Mouse (Mus musculus) MEL (cell line): ENCODE data around the gene Dhh. TPM values are rescaled to one million over a fixed set of nuclear protein-coding genes. Genes with fewer than 3 reads are reported as not detected.

Experiments used
- DNase-seq: peaks from one replicate; pipeline ENCODE4 v3.0.0; 2011; ENCODE audit warnings: low read depth, low spot score
- H3K27ac ChIP-seq: 2 replicates; pipeline ENCODE4 v1.5.1; 2012; ENCODE audit warnings: low read depth, mild to moderate bottlenecking, control low read depth, low read length, moderate library complexity; ENCODE audit not compliant: control insufficient read depth
- H3K27me3 ChIP-seq, 2 experiments: fragments of 150-350 bp in 1 of 2; sonication (generic) in 1 of 2; 2 replicates each; pipeline ENCODE4 v1.6.1; 2012; ENCODE audit warnings: low read length in 2 of 2, mild to moderate bottlenecking in 2 of 2, improper control_type of control experiment in 1 of 2, moderate library complexity in 1 of 2; ENCODE audit not compliant: insufficient read depth in 2 of 2, control insufficient read depth in 1 of 2
- H3K36me3 ChIP-seq, 2 experiments: 2 replicates each; pipeline ENCODE4 v1.6.1; 2012 to 2014; ENCODE audit warnings: low read length in 2 of 2, improper control_type of control experiment in 1 of 2, inconsistent platforms in 1 of 2, mild to moderate bottlenecking in 1 of 2; ENCODE audit not compliant: insufficient read depth in 2 of 2, control insufficient read depth in 1 of 2
- H3K4me1 ChIP-seq, 2 experiments: fragments of 150-350 bp in 1 of 2; sonication (generic) in 1 of 2; 2 replicates each; pipeline ENCODE4 v1.6.1; 2012; ENCODE audit warnings: low read length in 2 of 2, improper control_type of control experiment in 1 of 2, mild to moderate bottlenecking in 1 of 2; ENCODE audit not compliant: insufficient read depth in 2 of 2, control insufficient read depth in 1 of 2
- H3K4me3 ChIP-seq, 2 experiments: fragments of 150-350 bp in 1 of 2; sonication (generic) in 1 of 2; 2 replicates each; pipeline ENCODE4 v1.5.1; 2012; ENCODE audit warnings: low read depth in 2 of 2, low read length in 2 of 2, mild to moderate bottlenecking in 2 of 2, moderate library complexity in 2 of 2, control low read depth in 1 of 2, improper control_type of control experiment in 1 of 2; ENCODE audit not compliant: control insufficient read depth in 1 of 2, insufficient read depth in 1 of 2
- H3K79me2 ChIP-seq: 2 replicates; pipeline ENCODE4 v1.6.1; 2012; ENCODE audit warnings: mild to moderate bottlenecking, low read length, moderate library complexity; ENCODE audit not compliant: control insufficient read depth, poor library complexity, insufficient read depth
- H3K9ac ChIP-seq: 2 replicates; pipeline ENCODE4 v1.6.1; 2012; ENCODE audit warnings: low read depth, mild to moderate bottlenecking, control low read depth, low read length, moderate library complexity; ENCODE audit not compliant: control insufficient read depth, poor library complexity, severe bottlenecking
- H3K9me3 ChIP-seq: fragments of 150-350 bp; sonication (generic); replicated peaks from 2 replicates; pipeline ENCODE4 v1.6.1; 2012; ENCODE audit warnings: mild to moderate bottlenecking, low read length, improper control_type of control experiment, moderate library complexity; ENCODE audit not compliant: insufficient read depth
- CHD2 ChIP-seq: IDR thresholded peaks from 2 replicates; pipeline ENCODE4 v1.6.1; 2011; ENCODE audit warnings: low read length, improper control_type of control experiment
- CTCF ChIP-seq, 3 experiments: IDR thresholded peaks in 2 of 3; conservative IDR thresholded peaks in 1 of 3; 2 replicates each; pipeline ENCODE4 v1.5.1; 2011 to 2012; ENCODE audit warnings: low read length in 3 of 3, low read depth in 2 of 3, mild to moderate bottlenecking in 2 of 3, improper control_type of control experiment in 1 of 3, inconsistent platforms in 1 of 3, mixed read lengths in 1 of 3, moderate library complexity in 1 of 3; ENCODE audit not compliant: control insufficient read depth in 1 of 3, insufficient read depth in 1 of 3, poor library complexity in 1 of 3, severe bottlenecking in 1 of 3
- E2F4 ChIP-seq: IDR thresholded peaks from 2 replicates; pipeline ENCODE4 v1.6.1; 2011; ENCODE audit warnings: low read depth, low read length, improper control_type of control experiment, borderline replicate concordance
- EP300 ChIP-seq, 2 experiments: IDR thresholded peaks; 2 replicates each; pipeline ENCODE4 v1.6.1; 2011; ENCODE audit warnings: improper control_type of control experiment in 2 of 2, low read length in 2 of 2, low read depth in 1 of 2, mild to moderate bottlenecking in 1 of 2
- GABPA ChIP-seq: IDR thresholded peaks from 2 replicates; pipeline ENCODE4 v1.6.1; 2012; ENCODE audit warnings: low read depth, mild to moderate bottlenecking, inconsistent platforms, low read length, improper control_type of control experiment, moderate library complexity
- GATA1 ChIP-seq: IDR thresholded peaks from 2 replicates; pipeline ENCODE4 v1.6.1; 2011; ENCODE audit warnings: low read depth, low read length, improper control_type of control experiment
- HCFC1 ChIP-seq: IDR thresholded peaks from 2 replicates; pipeline ENCODE4 v1.6.1; 2012; ENCODE audit warnings: low read depth, mild to moderate bottlenecking, inconsistent platforms, low read length, improper control_type of control experiment, moderate library complexity
- JUND ChIP-seq: IDR thresholded peaks from 2 replicates; pipeline ENCODE4 v1.6.1; 2011; ENCODE audit warnings: low read depth, mild to moderate bottlenecking, improper control_type of control experiment, low read length
- MAX ChIP-seq: IDR thresholded peaks from 2 replicates; pipeline ENCODE4 v1.6.1; 2011; ENCODE audit warnings: low read length, improper control_type of control experiment
- MEF2A ChIP-seq: IDR thresholded peaks from 2 replicates; pipeline ENCODE4 v1.6.1; 2014; ENCODE audit warnings: low read depth, mild to moderate bottlenecking, inconsistent platforms, low read length, improper control_type of control experiment; ENCODE audit not compliant: poor library complexity, insufficient replicate concordance, severe bottlenecking; ENCODE audit errors: extremely low read depth
- MXI1 ChIP-seq: IDR thresholded peaks from 2 replicates; pipeline ENCODE4 v1.6.1; 2011; ENCODE audit warnings: mild to moderate bottlenecking, low read depth, low read length, improper control_type of control experiment
- MYB ChIP-seq: IDR thresholded peaks from 2 replicates; pipeline ENCODE4 v1.6.1; 2011; ENCODE audit warnings: mild to moderate bottlenecking, low read depth, low read length, improper control_type of control experiment
- NRF1 ChIP-seq: IDR thresholded peaks from 2 replicates; pipeline ENCODE4 v1.6.1; 2014; ENCODE audit warnings: low read depth, mild to moderate bottlenecking, inconsistent platforms, low read length, improper control_type of control experiment, moderate library complexity; ENCODE audit not compliant: poor library complexity, insufficient read depth, severe bottlenecking
- POLR2A ChIP-seq, 2 experiments: IDR thresholded peaks; 2 replicates each; pipeline ENCODE4 v1.6.1; 2011 to 2012; ENCODE audit warnings: low read length in 2 of 2, mild to moderate bottlenecking in 2 of 2, control low read depth in 1 of 2, improper control_type of control experiment in 1 of 2, low read depth in 1 of 2, moderate library complexity in 1 of 2; ENCODE audit not compliant: control insufficient read depth in 1 of 2, insufficient read depth in 1 of 2, poor library complexity in 1 of 2
- RAD21 ChIP-seq: IDR thresholded peaks from 2 replicates; pipeline ENCODE4 v1.6.1; 2011; ENCODE audit warnings: mild to moderate bottlenecking, low read depth, low read length, improper control_type of control experiment
- SIN3A ChIP-seq: IDR thresholded peaks from 2 replicates; pipeline ENCODE4 v1.6.1; 2012; ENCODE audit warnings: low read length, improper control_type of control experiment, inconsistent platforms
- SMC3 ChIP-seq: IDR thresholded peaks from 2 replicates; pipeline ENCODE4 v1.6.1; 2011; ENCODE audit warnings: low read depth, low read length, improper control_type of control experiment
- TBP ChIP-seq: IDR thresholded peaks from 2 replicates; pipeline ENCODE4 v1.8.0; 2011; ENCODE audit warnings: low read depth, low read length, improper control_type of control experiment
- TCF12 ChIP-seq: IDR thresholded peaks from 2 replicates; pipeline ENCODE4 v1.6.1; 2014; ENCODE audit warnings: low read depth, mild to moderate bottlenecking, inconsistent platforms, low read length, improper control_type of control experiment, moderate library complexity
- USF1 ChIP-seq: IDR thresholded peaks from 2 replicates; pipeline ENCODE4 v1.6.1; 2014; ENCODE audit warnings: low read depth, mild to moderate bottlenecking, inconsistent platforms, low read length, improper control_type of control experiment, moderate library complexity
- ZC3H11A ChIP-seq: IDR thresholded peaks from 2 replicates; pipeline ENCODE4 v1.6.1; 2012; ENCODE audit warnings: low read depth, mild to moderate bottlenecking, inconsistent platforms, low read length, improper control_type of control experiment
- ZKSCAN1 ChIP-seq: IDR thresholded peaks from 2 replicates; pipeline ENCODE4 v1.6.1; 2012; ENCODE audit warnings: low read depth, mild to moderate bottlenecking, inconsistent platforms, low read length, improper control_type of control experiment, moderate library complexity
- ZMIZ1 ChIP-seq: IDR thresholded peaks from 2 replicates; pipeline ENCODE4 v1.6.1; 2012; ENCODE audit warnings: low read depth, mild to moderate bottlenecking, inconsistent platforms, low read length, improper control_type of control experiment, moderate library complexity
- polyA plus RNA-seq, 2 experiments: library from polyadenylated mRNA; stranded (reverse) in 1 of 2; unstranded in 1 of 2; fragments of >175 nt in 1 of 2; fragments of >200 nt in 1 of 2; gene quantifications; 2 replicates each; pipeline versions ENCODE4 v1.2.1 to v1.2.4; 2012; ENCODE audit warnings: low replicate concordance in 2 of 2, low read depth in 1 of 2; ENCODE audit not compliant: insufficient read length in 2 of 2, insufficient read depth in 1 of 2, missing spikeins in 1 of 2
- total RNA-seq: library from RNA; depleted of rRNA; stranded (reverse); fragments of 300-350 nt; gene quantifications from 2 replicates; pipeline ENCODE4 v1.2.3, GENCODE M21; 2012

Gene Dhh
- total and polyA plus RNA-seq, 3 experiments: 0.12 TPM; not detected in 2

DNA sequence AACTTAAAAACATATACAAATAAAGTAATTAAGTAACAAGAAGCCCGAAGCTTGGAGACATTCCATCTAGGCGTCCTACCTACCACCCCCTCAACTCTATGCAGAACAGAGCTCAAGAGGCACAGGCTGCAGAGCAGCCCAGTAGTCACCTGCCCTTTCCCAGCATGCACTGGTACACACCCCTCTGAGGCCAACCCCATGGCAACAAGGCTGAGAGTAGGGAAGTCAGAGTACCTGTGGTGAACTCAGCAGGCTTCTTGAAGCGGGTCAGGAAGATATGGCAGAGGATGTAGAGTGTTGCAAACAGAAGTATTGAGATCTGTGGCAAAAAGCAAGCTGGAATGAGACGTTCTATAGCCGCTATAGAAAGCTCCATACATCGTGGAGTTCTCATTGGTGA lies 16.6 kb upstream of the Dhh start:
- no peak for DNase-seq
- Histone ChIP-seq H3K27ac (no peak overlapping the region), H3K9ac (no peak overlapping the region), H3K4me1 (peaks cover 6 to 7% of the 10 kb centered on the region in 2 experiments; a peak in 3 of 4 replicates), H3K36me3 (peaks cover 0 to 8% of the 10 kb centered on the region in 2 experiments; a peak in 3 of 4 replicates), H3K4me3 (no peak overlapping the region), H3K9me3 (no peaks in the 10 kb centered on the region), H3K79me2 (peaks cover 2% of the 10 kb centered on the region; the same call in 1 of the 2 replicates), H3K27me3 (no peaks in the 10 kb centered on the region)
- TF ChIP-seq CHD2: no peak
- no peak for TF ChIP-seq MAX
- no peak for TF ChIP-seq SMC3
- no peak for TF ChIP-seq TBP
- no peak for TF ChIP-seq CTCF (IDR thresholded peaks at IDR 0.05 in 2 of 3, conservative IDR thresholded peaks at IDR 0.05 in 1 of 3; ENCODE audit: control insufficient read depth in 1 of 3, insufficient read depth in 1 of 3, low read depth in 2 of 3, low read length in 3 of 3, poor library complexity in 1 of 3, severe bottlenecking in 1 of 3)
- no peak for TF ChIP-seq E2F4
- no peak for TF ChIP-seq SIN3A
- TF ChIP-seq POLR2A (IDR thresholded peaks at IDR 0.05; ENCODE audit: control insufficient read depth in 1 of 2, insufficient read depth in 1 of 2, low read depth in 1 of 2, low read length in 2 of 2, poor library complexity in 1 of 2): no peak
- no peak for TF ChIP-seq MXI1
- no peak for TF ChIP-seq ZMIZ1
- no peak for TF ChIP-seq GATA1
- TF ChIP-seq HCFC1: no peak
- TF ChIP-seq TCF12: no peak
- TF ChIP-seq EP300 (IDR thresholded peaks at IDR 0.05; ENCODE audit: low read depth in 1 of 2, low read length in 2 of 2): no peak
- no peak for TF ChIP-seq ZC3H11A
- TF ChIP-seq MEF2A: no peak
- no peak for TF ChIP-seq MYB
- no peak for TF ChIP-seq GABPA

DNA sequence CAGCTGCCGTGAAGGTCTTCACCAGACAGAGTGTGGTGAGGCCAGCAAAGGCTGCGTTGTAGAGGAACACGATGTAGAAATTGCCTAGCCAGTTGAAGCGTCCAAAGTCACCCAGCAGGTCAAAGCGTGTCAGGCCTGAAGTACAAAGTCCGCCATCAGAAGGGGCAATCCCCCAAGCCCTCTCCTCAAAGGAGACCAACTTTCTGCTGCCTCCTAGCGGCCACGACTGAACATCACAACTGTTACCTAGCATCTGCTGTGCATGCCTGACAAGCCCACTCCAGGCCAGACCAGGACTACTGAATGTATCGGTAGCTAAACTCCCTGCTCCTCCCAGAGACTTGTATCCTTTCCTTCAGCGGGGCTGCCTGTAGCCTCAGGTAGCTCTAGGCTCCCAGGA lies 6.4 kb upstream of the Dhh start:
- H3K79me2 ChIP-seq: no peaks in the 10 kb centered on the region
- H3K27ac ChIP-seq: no peak overlapping the region
- H3K27me3 ChIP-seq: no peaks in the 10 kb centered on the region
- TF ChIP-seq E2F4 (no peak), RAD21 (peak; percentile 15; the same call in 1 of the 2 replicates), SMC3 (peak; percentile 48), JUND (no peak), ZMIZ1 (no peak), HCFC1 (no peak), USF1 (no peak), ZKSCAN1 (no peak), NRF1 (no peak), CTCF (IDR thresholded peaks at IDR 0.05 in 2 of 3, conservative IDR thresholded peaks at IDR 0.05 in 1 of 3; ENCODE audit: control insufficient read depth in 1 of 3, insufficient read depth in 1 of 3, low read depth in 2 of 3, low read length in 3 of 3, poor library complexity in 1 of 3, severe bottlenecking in 1 of 3) (peak; percentile 77 to 95 (median 80))
- no peaks in the 10 kb centered on the region for H3K9me3 ChIP-seq
- H3K9ac ChIP-seq: no peak overlapping the region
- DNase-seq: peak; percentile 63
- H3K4me3 ChIP-seq: no peak overlapping the region
- H3K4me1 ChIP-seq: no peaks in the 10 kb centered on the region
- H3K36me3 ChIP-seq: no peaks in the 10 kb centered on the region
